Mouse (Mus musculus) right cerebral cortex, postnatal 36 days (tissue): ENCODE results near the gene Gmip.

Experiments used
- DNase-seq, 2 experiments: peaks; one replicate each; pipeline ENCODE4 v3.0.0; 2022; ENCODE audit warnings: low spot score in 2 of 2, mixed read lengths in 1 of 2

Gene Gmip

GRCm38 (mm10) chr8:69861251-69861650 lies 52.8 kb downstream of the Gmip start:
- DNase-seq = no peak

GRCm38 (mm10) chr8:69863387-69864020 lies 55.0 kb downstream of the Gmip start:
- DNase-seq = peak in 1 of 2 experiments; percentile 44

GRCm38 (mm10) chr8:69864180-69864579 lies 55.7 kb downstream of the Gmip start:
- no peak for DNase-seq

GRCm38 (mm10) chr8:69867696-69868326 lies 59.3 kb downstream of the Gmip start:
- DNase-seq = no peak

- no peak for DNase-seq
These were observed 61.7 kb downstream of the Gmip start for GRCm38 (mm10) chr8:69870003-69870765.

GRCm38 (mm10) chr8:69870907-69871306 lies 62.4 kb downstream of the Gmip start:
- no peak for DNase-seq
